ENCODE assay signal across 24 mouse cellular contexts in genomic region chr16:27793406-27793805, GRCm38 (mm10).
"Had no signal": no experiment of that assay in that cellular context is flagged by ENCODE, and none has a peak within 500 bp of the region (broad histone marks: within the 10 kb centered on the region; RNA-seq: fewer than 3 reads in every experiment).

No protein-coding gene starts in this region.

- H3K4me1 ChIP-seq: heart, embryonic 10.5 days; heart, embryonic 12.5 days; hindbrain, embryonic 10.5 days; hindbrain, embryonic 12.5 days; intestine, embryonic 15.5 days; limb, embryonic 10.5 days; limb, embryonic 12.5 days had no signal

- H3K27me3 ChIP-seq: heart, embryonic 12.5 days; hindbrain, embryonic 12.5 days; intestine, embryonic 15.5 days; limb, embryonic 12.5 days had no signal

- ATAC-seq: hindbrain, embryonic 16.5 days; inflammation-experienced regulatory T-cells, adult 6 months; intestine, embryonic 15.5 days; intestine, postnatal 0 days had no signal

- H3K36me3 ChIP-seq: heart, embryonic 10.5 days; heart, embryonic 12.5 days; hindbrain, embryonic 10.5 days; hindbrain, embryonic 12.5 days; intestine, embryonic 15.5 days; limb, embryonic 10.5 days; limb, embryonic 12.5 days had no signal

- H3K27ac ChIP-seq: gastrocnemius, adult 2 months; heart, embryonic 10.5 days; hindbrain, embryonic 10.5 days; hindbrain, embryonic 12.5 days; hindbrain, embryonic 14.5 days; intestine, embryonic 15.5 days; layer of hippocampus, adult 2 months; left cerebral cortex, adult 2 months; limb, embryonic 10.5 days; limb, embryonic 12.5 days had no signal

- H3K9ac ChIP-seq: heart, embryonic 12.5 days; hindbrain, embryonic 12.5 days; hindbrain, embryonic 14.5 days; intestine, embryonic 15.5 days; limb, embryonic 12.5 days had no signal

- H3K4me2 ChIP-seq: heart, embryonic 12.5 days; hindbrain, embryonic 12.5 days; hindbrain, embryonic 14.5 days; intestine, embryonic 15.5 days; limb, embryonic 12.5 days had no signal

- H3K4me3 ChIP-seq: gastrocnemius, adult 2 months; heart, embryonic 10.5 days; heart, embryonic 12.5 days; hindbrain, embryonic 10.5 days; hindbrain, embryonic 12.5 days; intestine, embryonic 15.5 days; layer of hippocampus, adult 2 months; left cerebral cortex, adult 2 months; limb, embryonic 10.5 days; limb, embryonic 12.5 days had no signal

- DNase-seq: gastrocnemius, adult 2 months; gastrocnemius, postnatal 10 days; gastrocnemius, postnatal 25 days; heart, adult 18-20 months; heart, postnatal 10 days; heart, postnatal 4 days; kidney, adult 18-20 months; kidney, adult 8-10 months; kidney, postnatal 10 days; kidney, postnatal 25 days; kidney, postnatal 4 days had no signal

- H3K9me3 ChIP-seq: heart, embryonic 10.5 days; heart, embryonic 12.5 days; hindbrain, embryonic 10.5 days; hindbrain, embryonic 12.5 days; intestine, embryonic 15.5 days; limb, embryonic 10.5 days; limb, embryonic 12.5 days had no signal
